Mouse (Mus musculus) E14TG2a.4 (cell line): ENCODE measurements around the gene Coa4.

ENCODE experiments used
- CTCF ChIP-seq: conservative IDR thresholded peaks from 2 replicates; pipeline ENCODE4 v1.5.1; 2014; ENCODE audit warnings: low read length
- POU5F1 ChIP-seq: IDR thresholded peaks from 2 replicates; pipeline ENCODE4 v1.6.1; 2014; ENCODE audit warnings: low read length, borderline replicate concordance

GRCm38 (mm10) chr7:100501844-100502373 is 35.0 kb upstream of the Coa4 start:
- TF ChIP-seq CTCF (no peak), POU5F1 (no peak)
